Mouse (Mus musculus) lung, postnatal 4 days (tissue): ENCODE data around the gene Tmem213.

Experiments used
- DNase-seq, 2 experiments: peaks; one replicate each; pipeline ENCODE4 v3.0.0; 2021

Gene Tmem213

GRCm38 (mm10) chr6:38109160-38109795 lies at the start of gene Tmem213:
Tmem213 (plus strand) TSS chr6:38109255.
- peak in 1 of 2 experiments; percentile 48 for DNase-seq

DNA sequence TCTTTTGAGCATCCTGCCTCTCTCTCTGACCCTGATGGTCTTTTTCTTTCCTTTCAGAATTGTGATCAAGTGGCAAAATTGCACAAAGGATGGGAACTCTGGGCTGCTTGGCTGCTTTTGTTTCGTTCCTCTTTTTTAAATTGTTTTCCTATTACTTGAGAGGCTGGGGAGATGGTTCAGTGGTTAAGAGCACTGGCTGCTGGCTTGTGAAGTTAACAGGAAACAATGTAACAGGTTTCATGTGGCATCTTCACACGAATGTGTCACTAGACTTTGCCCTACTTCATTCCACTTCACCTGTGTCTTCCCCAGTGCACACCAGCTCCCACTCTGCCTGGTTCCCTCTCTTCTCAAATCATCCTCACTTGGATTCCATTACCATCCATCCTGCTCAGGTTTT lies 44.4 kb upstream of the Tmem213 start:
- DNase-seq, result no peak

- DNase-seq, result no peak
Observed at GRCm38 (mm10) chr6:38065122-38065500, 43.9 kb upstream of the Tmem213 start.

- DNase-seq, result no peak
Observed at GRCm38 (mm10) chr6:38065501-38066122, 43.4 kb upstream of the Tmem213 start.

- DNase-seq, result peak; percentile 58 to 68
Observed at GRCm38 (mm10) chr6:38066215-38066614, 42.8 kb upstream of the Tmem213 start.

GRCm38 (mm10) chr6:38071256-38071655 lies 37.8 kb upstream of the Tmem213 start:
- DNase-seq, result no peak

DNA sequence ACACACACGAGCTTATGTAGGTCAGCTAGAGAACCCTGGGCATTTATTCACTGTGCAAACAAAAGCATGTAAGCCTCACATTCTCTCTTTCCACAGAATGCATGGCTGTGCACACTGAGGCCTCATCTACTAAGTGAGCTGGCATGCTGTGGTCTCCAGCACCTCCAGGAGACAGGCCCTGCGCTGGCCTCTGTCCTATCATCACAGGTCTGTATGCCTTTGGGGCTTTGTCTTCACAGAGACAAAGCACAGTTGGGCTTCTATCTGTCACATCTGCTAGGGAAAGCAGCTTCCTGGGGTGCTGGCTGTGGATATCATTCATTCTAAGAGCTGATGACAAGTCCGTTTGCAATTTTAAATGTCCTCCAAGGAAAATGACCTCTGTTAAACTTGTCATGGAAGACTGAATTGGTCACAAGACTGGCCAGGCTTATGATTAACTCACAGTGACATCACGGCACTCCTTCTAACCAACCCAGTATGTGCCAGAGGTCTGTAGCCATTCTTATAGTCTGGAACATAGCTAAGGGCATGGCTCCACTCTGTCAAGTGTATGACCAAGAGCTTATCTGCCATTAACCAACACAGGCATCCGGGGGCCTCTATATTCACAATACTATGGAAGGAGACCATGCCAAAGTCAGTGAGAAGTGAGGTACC lies 36.8 kb upstream of the Tmem213 start:
- no peak for DNase-seq

DNA sequence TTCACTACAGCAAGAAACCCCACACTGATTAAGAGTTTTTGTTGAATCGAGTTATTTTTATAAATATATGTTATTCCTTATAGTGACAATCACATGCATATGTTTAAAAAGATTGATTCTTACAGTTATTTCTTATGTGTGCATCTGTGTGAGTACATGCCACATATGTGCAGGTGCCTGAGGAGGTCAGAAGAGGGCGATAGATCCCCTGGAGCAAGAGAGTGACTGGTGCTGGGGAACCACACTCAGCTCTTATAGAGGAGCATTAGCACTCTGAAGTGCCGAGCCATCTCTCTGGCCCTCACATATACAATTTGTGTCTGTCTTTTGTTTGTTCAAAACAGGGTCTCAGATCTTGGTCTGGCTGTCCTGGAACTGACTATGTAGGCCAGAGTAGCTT lies 35.5 kb upstream of the Tmem213 start:
- no peak for DNase-seq

DNA sequence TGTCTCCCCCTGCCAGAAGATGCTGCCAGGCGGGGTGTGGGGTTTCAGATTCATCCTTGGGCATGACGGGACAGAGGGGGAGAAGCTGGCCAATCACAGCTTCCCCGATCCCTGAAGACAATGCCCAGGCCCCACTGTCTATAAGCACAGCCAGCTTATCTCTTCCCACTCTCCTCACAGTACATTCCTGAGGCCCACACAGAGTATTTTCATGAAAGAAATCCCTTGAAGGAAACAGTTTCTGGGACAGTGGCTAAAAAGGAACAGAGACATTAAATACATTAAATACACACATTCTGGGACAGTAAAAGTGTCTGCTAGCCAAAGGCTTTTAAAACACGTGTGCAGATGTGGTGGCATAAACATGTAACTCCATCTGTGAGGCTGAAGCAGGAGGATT lies 28.7 kb upstream of the Tmem213 start:
- no peak for DNase-seq

DNA sequence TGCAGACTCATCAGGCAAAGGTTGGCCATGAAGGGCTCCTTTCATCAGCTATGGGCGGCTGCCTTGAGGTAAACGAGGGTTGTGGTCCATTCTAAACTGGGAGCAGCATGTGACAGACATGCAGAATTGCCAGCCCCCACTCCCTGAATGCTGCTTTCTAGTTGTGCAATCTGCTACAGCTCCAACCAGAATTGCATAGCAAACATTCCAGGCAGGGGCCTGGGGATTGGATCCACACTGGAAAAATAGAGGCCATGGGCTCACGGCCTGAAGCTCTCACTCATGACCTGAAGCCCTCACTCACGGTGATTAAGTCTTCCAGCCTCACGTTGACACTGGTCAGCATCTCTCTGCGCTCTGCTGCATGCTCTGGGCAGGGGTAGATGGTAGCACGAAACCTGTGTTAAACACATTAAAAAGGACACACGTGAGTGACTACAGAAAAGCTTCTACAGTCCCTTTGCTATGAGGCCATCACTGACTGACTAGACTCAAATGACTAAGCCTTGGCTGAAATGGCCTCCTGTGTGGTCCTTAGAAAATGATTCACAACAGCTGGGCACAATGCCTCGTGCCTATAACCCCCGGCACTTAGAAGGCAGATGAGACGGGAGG lies 27.2 kb upstream of the Tmem213 start:
- peak; percentile 38 to 60 for DNase-seq

- no peak for DNase-seq
Observed at GRCm38 (mm10) chr6:38083204-38083603, 25.9 kb upstream of the Tmem213 start.

DNA sequence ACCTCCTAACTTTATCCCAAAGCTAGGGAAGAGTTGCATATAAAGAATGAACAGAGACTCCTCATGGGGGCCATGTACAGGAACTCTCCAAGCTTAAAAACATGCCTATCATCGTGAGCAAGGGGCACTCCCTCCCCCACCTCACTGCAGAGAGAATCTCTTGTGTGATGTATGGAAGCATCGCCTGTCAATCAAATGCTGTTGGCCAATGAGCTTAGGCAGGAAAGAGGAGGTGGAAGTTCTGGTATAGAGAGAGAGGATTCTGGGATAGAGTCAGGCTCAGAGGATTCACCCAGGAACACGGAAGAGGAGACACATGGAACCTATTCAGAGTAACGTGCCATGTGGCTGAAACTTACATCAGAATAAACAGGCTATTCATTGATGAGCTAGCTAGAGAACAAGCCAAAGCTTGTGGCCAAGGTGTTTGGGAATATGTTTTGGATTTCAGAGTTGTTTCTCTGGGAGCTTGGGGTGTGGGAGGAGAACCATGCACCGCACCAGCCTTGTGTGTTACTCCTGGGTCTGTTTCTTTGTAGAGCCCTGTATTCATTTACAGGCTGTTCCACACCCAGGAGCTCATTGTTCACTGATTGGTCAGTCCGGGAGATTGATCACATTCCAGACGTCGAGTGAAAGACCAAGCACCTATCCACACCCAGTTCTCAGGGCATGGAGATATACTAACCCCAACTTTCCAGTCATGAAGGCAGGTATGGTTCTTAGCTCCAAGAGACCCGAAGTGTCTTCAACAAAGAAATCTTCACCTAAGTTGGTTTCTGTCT lies 21.6 kb upstream of the Tmem213 start:
- DNase-seq, result no peak

- DNase-seq, result no peak
Observed at GRCm38 (mm10) chr6:38092539-38092938, 16.5 kb upstream of the Tmem213 start.

GRCm38 (mm10) chr6:38094701-38095100 lies 14.4 kb upstream of the Tmem213 start:
- DNase-seq, result no peak

DNA sequence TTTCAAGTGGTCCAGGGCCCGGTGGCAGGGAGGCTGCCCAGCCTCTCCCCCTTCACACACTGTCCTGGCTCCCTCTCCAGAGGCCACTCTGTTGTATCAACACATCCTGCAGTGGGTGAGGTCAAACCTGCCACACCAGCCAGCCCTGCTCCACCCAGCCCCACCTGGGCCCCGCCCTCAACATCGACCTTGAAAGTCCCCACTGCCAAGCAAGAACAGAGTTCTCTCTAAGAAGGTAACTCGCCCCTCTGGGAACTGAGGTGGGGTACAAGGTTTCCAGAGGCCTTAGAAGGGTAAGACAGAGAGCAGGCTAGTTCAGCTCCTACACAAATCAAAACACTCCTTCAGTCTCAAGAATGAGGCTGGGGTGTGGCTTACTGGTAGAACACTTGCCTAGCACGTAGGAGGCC lies 12.1 kb upstream of the Tmem213 start:
- DNase-seq, result peak; percentile 53 to 81

DNA sequence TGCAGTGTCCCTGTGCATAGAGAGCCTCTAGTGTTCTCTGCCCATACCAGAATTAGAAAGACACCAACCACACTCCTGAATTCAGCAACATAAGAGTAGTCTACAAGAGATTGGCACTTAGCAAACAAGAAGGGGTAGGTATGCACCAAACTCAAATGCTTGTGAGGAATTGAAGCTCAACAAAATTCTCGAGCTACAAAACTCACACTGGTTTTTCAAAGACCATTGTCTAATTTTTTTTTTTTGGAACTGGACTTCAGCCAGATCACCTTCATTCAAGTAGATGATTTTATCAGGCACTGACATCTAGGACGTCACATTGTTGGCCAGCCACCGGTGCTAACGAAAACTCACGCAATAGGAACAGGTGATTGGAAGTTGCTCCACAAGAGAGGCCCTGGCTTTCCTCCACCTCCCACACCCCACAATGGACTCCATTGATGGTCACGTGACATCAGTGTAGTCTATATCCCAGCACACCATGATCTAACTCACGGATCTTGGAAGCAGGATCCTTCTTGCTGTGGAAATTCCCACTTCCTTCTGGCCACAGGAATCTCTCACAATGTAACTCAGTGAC lies 6.7 kb upstream of the Tmem213 start:
- DNase-seq, result no peak

DNA sequence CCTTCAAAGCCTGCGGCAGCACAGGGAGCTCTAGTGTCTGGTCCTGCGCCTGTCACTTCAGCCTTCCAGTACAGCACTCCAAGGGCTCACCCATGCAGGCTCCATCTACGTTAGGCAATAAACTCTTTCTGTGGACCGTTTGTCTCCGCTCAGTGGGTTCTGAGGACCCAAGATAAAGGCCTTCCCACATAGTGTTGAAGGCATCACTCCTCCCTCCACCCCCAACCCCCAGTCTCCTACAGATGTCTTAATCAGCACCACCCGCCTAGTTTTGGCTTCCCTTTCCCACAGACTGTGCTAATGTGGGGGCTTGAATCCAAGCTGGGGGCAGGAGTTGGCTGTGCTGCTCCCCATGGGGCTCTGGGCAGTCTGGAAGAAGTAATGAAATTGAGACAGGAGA lies 5.3 kb upstream of the Tmem213 start:
- no peak for DNase-seq

GRCm38 (mm10) chr6:38105924-38106323 lies 3.1 kb upstream of the Tmem213 start:
- no peak for DNase-seq

- DNase-seq, result no peak
Observed at GRCm38 (mm10) chr6:38108449-38108848, 606 bp upstream of the Tmem213 start.

DNA sequence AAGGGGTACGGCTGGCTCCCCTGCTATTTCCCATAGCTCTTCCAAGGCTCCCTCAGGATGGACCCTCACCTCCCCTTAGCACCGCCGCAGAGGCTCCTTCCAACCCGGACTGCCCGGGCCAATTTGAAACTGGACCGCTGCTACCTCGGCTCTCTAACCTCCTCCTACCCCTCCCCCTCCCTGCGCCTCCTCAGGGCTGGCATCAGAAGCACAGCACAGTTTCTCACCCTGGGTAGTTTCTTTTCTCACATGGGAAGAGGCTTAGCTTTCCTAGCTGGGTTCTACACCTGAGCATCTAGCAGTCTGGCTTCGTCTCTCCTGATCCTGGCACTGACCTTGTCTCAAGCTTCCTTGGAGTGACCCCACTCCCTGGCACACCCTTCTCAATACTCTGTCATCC lies 816 bp downstream of the Tmem213 start:
- DNase-seq, result no peak

GRCm38 (mm10) chr6:38110859-38111258 lies 1.8 kb downstream of the Tmem213 start:
- DNase-seq, result peak in 1 of 2 experiments; percentile 50

GRCm38 (mm10) chr6:38116107-38116770 lies 7.2 kb downstream of the Tmem213 start:
- no peak for DNase-seq
